Mouse (Mus musculus): Measurements from ENCODE around the gene Tnnc2. TPM values are rescaled to one million over a fixed set of nuclear protein-coding genes. Genes with fewer than 3 reads are reported as not detected.

Gene Tnnc2
- polyA plus RNA-seq, 1 experiment, result 0.96 TPM

DNA sequence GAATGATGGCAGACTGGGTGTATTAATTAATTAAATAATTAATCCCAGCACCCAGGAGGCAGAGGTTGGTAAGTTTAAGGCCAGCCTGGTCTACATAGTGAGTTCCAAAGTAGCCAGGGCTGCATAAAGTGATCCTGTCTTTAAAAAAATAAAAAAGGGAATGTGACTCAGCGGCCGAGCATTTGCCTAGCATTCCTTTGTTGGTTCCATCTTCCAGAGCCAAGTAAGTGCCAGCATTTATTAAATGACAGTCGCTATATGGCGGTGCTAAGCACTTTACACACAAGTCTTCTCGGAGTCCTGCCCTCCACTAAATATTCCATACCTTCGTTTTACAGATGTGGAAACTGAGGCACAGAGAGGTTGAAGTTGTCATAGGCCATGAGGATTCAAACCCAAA, 3.6 kb downstream of the Tnnc2 start:
- DNase-seq (ENCODE audit: extremely low spot score in 1 of 2, low spot score in 1 of 2), result no peak

DNA sequence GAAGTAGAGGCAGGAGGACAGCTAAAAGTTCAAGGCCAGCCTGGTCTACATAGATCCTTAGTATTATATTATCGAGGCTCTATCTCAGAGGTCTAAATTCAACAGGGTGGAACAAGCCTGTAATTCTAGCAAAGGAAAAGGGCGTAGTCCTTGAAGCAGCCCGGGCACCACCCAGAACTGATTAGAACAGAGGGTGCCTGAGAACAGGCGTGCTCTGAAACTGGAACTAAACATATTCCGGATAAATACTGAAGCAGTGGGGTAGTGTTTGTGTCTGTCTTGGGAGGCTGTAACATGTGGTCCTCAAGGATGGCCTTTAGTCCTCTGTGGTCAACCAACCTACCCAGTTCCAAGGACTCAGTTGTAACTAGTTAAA, 5.8 kb downstream of the Tnnc2 start:
- DNase-seq (ENCODE audit: extremely low spot score in 1 of 2, low spot score in 1 of 2), result no peak

DNA sequence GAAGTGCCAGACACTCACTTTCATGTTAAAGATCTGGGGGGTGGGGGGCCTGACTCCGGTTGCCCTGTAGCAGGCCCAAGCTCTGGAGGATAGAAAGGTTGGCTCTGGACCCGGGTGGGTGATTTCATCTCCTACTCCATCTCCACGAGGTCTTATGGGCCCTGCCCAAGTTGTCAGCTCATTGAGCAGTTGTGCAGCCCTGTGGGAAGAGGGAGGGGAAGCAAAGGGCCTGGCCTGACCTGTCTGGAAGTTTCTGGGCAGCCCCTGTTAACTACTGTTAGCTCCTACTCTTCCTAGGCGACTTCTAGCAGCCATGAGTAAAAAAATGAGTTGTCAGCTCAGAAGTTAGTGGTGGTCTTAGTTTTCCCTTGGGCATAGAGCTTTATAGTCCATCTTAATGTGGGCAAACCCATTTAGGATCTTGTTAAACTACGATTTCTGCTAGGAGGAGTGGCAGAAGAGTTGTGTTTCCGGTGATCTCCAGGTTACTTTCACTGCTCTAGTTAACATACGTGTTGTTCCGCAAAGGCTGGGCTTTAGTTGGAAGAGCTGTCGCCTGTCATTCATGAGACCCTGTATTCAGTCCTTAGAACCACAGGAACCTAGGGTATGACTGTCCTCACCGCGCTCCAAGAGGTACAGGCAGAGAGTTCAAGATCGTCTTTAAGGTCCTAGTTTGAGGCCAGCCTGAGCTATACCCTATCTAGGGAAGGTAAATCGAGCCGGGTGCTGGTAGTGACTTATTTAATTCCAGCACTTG, 6.4 kb downstream of the Tnnc2 start:
- no peak for DNase-seq (ENCODE audit: extremely low spot score in 1 of 2, low spot score in 1 of 2)

DNA sequence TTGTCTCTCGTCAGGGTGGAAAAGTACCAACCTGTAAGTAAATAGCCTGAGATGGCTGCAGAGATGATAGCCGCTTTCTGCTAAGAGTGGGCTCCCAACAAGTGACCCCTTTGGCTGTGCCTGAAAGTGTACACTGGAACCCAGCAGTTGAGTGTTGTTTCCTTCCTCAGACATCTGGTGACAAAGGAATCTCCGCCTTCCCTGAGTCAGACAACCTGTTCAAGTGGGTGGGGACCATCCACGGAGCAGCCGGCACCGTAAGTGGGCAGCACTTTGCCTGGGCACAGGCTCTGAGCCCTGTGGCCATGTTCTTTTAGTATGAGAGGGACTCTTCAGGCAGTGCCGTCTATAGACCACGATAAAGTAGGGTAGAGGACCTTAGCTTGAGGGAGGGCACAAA, 8.6 kb downstream of the Tnnc2 start:
- DNase-seq (ENCODE audit: extremely low spot score in 1 of 2, low spot score in 1 of 2), result no peak

DNA sequence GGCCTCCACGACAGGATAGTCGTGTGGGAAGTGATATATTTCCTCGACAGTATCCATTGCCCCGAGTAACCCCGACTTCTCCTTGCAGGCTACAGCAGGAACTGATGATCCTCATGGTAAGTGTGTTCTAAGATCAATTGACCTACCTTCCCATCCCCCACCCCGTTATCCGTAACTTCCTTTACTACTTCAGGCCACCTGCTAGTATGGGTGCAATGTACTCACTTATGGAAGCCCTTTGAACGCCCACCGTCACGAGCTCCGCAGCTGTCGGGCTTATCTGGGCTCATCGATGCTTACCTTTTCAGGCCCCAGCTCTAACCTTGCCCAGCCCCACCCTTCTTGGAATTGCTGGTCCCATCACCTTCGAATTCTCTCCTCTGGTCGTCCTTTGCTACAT, 9.5 kb downstream of the Tnnc2 start:
- no peak for DNase-seq (ENCODE audit: extremely low spot score in 1 of 2, low spot score in 1 of 2)

DNA sequence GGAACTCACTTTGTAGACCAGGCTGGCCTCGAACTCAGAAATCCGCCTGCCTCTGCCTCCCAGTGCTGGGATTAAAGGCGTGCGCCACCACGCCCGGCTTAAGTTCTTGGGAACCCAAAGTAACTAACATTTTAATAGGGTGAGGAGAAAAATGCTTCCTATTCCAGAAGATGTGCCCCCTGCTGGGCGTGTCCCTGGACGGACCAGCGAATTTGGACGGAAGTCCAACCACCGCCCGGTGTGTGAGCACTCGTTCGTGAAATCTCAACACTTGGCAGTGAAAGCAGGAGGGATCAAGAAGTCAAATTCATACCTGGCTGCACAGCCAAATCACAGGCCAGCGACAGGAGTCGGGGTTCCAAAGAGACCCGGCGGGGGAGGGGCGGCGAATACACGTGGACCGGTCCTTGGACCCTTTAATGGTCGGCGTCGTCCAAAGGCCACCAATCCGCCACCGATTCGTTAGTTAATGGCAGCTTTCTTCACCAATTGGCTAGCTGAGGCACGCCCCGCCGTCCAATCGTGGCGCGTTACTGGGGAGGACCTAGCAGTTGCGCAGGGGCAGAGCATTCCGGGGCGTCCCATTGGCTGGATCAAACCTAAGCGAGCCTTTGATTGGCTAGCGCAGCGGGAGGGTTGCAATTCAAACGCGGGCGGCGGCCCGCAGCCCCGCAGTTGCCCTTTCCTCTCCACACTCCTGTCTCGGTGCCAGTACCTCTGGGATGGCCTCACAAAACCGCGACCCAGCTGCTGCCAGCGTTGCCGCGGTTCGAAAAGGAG, 10.3 kb downstream of the Tnnc2 start, which contains the start of gene Ube2c:
Ube2c (plus strand) TSS at position 641 of the 780 bp plus-strand sequence.
- peak; percentile 96 to 99 for DNase-seq (ENCODE audit: extremely low spot score in 1 of 2, low spot score in 1 of 2)

DNA sequence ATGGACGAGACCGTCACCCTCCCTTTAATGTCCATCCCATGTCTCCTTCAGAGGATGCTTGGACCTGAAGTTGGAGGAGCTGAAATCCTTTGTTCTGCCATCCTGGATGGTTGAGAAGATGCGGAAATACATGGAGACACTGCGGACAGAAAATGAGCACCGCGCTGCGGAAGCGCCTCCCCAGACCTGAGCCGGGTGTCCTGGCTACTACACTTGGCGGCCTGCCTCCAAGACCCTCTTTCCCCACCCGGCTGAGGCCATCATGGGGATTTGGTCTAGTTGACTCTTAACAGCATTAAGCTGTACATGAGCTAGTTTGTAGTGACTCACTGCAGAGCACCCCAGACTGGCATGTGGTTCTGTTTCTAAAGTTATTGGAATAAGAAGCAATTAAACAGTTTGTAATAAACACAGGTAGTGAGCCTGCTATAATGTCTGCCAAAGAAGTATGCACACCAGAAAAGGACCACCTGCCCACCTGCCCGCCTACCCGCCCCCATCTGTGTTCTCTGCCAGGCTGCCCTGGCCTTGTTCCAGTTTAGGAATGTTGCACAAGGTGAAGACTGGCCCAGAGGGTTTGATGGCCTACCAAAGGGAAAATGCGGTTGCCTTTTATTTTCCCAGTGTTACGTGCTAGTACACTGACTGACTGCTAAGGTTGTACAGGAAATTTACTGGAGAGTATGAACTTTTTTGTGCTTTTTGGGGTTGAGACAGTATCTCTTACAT, 11.8 kb downstream of the Tnnc2 start:
- no peak for DNase-seq (ENCODE audit: extremely low spot score in 1 of 2, low spot score in 1 of 2)

DNA sequence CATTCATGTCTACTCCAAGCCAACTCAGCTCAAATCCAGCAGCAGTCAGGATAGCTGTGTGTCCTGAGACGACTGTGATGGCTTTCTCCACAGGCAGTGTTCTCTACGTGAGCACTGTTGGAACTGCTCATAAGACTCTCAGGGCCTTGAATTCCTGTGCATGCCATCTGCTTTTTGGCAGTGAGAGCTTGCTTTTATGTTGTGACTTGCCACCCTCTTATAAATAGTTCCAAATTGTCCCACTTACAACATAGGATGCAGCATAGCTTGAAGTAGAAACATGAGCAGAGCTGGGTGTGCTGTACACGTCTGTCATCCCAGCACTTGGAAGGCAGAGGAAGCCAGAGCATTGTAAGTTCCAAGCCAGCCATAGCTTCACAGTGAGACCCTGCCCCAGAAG, 13.9 kb downstream of the Tnnc2 start:
- DNase-seq (ENCODE audit: extremely low spot score in 1 of 2, low spot score in 1 of 2), result peak; percentile 59 to 60

DNA sequence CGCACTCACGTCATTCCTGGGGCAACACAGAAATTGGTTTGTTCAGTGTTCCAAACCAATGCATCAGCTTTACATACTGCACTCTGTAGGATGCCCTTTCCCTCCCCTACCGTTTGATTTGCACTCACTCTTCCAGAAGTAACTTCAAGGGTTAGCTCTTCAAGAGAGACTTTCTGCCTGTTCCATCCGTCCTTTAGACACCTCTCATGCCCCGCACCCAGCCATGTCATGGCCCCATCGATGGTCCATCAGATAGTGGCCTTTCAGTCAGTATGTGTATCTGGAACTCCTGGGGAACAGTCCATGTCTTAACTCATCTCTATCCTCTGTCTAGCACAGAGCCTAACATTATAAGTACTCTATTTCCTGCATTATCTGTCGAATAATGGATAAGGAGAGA, 17.2 kb downstream of the Tnnc2 start:
- DNase-seq (ENCODE audit: extremely low spot score in 1 of 2, low spot score in 1 of 2), result no peak

DNA sequence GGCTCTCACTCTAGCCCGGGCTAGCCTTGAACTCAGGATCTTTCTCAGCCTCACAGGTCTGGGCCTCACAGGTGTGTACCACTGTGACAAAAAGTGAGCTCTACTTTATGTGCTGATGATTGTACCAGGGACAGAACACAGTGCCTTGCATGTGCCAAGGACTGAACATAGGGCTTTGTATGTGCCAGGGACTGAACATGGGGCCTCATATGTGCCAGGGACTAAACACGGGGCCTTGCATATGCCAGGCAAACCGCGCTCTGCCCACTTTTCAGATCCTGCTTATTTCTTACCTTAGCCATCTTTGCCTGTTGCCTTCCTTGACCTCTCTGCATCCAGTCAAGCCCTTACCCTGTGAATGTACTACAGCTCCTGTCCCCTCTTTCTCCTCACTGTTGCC, 17.8 kb downstream of the Tnnc2 start:
- no peak for DNase-seq (ENCODE audit: extremely low spot score in 1 of 2, low spot score in 1 of 2)

DNA sequence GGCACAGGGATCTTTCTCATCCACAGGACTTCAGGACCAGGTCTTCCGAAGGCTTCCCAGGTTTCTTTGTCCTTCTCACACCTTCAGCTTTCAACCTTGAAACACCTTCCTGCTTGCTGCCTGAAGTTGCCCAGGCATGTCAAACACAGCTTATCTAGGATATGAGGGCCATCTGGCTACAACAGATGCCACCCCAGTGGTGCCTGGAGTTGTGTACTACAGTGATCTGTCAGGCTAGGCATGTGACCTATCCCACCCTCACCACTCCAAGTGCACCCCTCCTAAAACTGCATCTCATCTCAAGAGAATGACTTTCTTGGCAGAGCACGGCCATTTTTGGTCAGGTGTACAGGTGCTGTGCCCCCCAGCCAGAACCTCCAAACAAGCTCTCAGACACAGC, 18.3 kb downstream of the Tnnc2 start:
- DNase-seq (ENCODE audit: extremely low spot score in 1 of 2, low spot score in 1 of 2), result no peak

DNA sequence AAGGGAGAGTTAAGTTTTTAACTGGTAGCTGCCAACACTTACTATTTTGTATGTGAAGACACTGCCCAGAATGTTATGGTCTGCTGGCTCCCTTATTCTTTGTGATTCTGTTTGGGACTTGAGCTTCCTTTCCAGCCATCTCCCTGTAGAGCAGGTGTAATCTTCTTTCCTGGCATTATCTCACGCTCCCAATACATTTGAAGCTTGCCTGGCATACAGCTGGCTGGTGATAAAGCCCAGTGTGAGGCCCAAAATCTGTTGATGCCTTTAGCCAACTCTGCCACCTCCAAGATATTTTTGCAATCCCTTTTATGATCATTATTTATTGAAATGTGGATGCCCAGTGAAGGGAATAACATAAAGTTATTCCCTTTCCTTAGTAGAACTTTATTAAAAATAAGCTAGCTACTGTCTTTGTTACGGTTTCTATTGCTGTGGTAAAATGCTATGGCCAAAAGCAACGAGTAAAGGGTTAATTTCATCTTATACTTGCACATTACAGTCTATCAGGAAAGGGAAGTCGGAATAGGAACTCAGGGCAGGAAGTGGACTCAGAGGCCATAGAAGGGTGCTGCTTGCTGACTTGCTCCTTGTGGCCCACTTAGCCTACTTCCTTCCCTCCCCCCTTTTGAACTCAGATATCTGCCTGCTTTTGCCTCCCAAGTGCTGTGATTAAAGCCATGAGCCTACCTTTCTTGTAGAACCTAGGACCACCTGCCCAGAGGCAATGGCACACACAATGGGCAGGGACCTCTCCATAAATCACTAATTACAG, 19.5 kb downstream of the Tnnc2 start:
- no peak for DNase-seq (ENCODE audit: extremely low spot score in 1 of 2, low spot score in 1 of 2)

DNA sequence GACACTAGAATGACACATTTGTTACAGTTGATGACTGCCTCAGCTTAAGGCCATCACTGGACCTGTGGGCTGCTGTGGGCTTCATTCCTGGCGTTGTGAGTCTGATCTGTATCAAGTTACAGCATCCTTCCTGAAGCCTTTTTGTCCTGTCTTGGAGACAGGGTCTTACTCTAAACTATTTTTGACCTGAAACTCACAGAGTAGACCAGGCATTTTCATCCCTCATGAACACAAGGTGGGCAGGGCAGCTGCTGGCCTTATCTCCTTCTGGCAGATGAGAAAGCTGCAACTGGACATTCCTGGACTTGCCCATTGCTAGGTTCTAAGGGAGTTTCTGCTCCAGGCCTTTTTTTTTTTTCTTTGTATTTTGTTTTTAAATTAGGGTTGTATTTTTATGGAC, 21.1 kb downstream of the Tnnc2 start:
- DNase-seq (ENCODE audit: extremely low spot score in 1 of 2, low spot score in 1 of 2), result no peak

DNA sequence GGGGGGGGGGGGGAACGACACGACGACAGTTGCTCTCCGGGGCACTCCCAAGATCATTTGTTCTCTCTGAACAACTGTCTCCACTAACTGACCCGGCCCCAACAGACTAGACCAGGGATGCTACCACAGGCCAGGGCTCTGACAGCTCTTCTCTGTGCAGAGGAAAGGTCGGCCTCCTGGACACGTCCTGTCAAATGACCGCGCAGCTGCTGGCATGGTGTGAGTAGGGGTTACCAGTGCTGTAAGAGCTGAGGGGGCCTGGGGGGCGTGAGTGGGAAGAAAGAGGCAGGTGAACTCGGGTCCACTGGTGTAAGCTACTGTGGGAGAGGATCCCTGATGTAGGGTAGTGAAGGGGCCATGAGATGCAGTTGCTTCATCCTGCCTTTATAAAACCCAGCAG, 21.9 kb downstream of the Tnnc2 start:
- DNase-seq (ENCODE audit: extremely low spot score in 1 of 2, low spot score in 1 of 2), result no peak

DNA sequence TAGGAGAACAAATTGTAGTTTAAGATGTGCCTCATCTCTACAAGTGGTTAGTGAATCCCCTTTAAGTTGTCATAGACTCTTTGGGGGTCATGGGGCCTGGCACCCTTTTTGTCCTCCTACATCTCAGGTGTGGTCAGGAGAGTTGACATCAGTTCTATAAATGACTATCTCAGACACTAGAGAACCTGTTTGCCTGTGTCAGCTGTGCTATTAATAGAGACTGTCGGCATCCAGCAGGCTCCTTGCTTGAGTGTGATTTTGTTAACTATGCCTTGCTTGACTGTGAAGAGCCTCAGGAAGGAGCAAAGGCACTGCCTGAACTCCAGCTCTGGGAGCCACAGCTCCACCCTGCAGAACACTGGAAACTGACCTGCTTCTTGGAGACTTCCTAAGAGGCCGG, 25.0 kb downstream of the Tnnc2 start:
- DNase-seq (ENCODE audit: extremely low spot score in 1 of 2, low spot score in 1 of 2), result no peak

DNA sequence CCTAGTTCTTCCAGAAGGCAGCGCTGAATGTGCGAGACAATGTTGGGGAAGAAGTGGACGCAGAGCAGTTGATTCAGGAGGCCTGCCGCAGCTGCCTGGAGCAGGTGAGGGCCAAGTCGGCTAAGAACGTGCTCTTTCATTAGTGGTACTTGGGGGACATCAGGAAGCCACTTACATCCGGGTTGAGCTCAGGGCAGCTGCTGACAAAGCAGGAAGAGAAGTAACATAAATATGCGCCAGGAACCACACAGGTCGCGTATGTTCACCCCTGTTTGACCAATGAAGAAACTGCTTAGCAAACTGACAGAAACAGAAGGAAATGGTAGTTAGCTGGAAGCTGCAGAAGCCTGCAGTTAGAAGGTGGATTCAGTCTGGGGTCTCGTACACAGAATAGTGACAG, 25.7 kb downstream of the Tnnc2 start:
- DNase-seq (ENCODE audit: extremely low spot score in 1 of 2, low spot score in 1 of 2), result no peak

DNA sequence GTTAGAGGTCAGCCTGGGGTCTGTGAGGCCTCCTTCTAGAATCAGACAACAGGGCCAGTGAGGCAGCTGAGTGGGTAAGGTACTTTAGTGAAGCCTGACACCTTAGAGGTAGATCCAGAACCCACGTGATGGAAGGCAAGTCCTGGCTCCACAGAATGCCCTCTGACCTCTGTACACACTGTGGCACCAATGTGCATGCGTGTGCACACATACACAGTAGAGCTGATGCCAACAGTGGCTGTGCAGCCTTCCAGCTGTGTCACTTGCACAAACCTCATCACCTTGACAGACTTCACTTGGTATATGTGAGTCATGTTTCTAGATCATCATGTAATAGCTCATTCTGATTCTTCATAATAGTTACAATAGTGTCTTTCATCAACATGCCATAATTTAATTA, 27.3 kb downstream of the Tnnc2 start:
- no peak for DNase-seq (ENCODE audit: extremely low spot score in 1 of 2, low spot score in 1 of 2)

DNA sequence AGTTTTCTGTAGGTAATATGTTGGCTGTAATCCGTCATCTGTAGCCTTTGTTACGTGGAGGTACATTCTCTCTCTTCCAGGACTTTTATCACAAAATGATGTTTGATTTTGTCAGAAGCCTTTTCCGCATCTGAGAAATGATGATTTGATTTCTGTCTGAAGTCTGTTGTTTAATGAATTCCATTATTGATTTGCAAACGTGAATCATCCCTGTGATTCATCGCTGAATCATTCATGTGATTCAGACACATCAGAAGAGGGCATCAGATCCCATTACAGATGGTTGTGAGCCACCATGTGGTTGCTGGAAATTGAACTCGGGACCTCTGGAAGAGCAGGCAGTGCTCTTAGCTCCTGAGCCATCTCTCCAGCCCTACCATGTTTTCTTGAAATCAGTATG, 30.8 kb downstream of the Tnnc2 start:
- DNase-seq (ENCODE audit: extremely low spot score in 1 of 2, low spot score in 1 of 2), result no peak

DNA sequence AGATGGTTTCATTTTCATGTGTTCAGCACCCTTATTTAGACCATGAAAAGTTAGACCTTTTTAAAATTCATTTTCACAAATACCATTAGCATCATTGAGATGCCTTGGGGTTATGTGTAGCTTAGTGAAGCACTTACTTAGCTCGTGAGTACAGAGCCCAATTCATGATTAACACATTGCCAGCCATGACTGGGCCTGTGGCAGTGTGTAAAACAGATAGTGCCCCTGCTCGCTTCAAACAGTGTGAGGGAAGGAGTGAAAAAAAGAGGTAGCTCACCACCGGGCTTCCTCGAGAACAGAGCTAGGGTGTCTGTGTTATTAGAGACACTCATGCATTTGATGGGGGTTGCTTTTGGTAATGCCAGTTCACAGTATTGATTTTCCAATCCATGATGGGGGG, 31.6 kb downstream of the Tnnc2 start:
- no peak for DNase-seq (ENCODE audit: extremely low spot score in 1 of 2, low spot score in 1 of 2)

DNA sequence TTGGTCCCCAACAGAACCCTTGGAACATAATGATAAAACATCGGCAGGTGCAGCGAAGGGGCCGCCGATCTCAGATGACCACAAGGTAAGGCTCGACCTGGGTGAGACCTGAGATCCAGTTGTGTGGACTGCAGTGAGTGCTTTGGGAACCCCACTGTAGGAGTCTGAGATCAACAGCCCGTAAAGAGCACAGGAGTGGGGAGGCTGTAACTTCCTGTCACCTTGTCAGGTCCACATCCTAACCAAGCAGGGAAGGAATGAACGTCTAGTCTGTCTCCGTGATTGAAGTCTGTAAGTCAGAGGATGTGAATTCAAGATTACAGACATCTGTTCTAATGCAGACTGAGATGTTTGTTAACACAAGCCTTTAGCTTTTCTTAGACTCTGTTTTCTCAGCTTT, 33.1 kb downstream of the Tnnc2 start:
- no peak for DNase-seq (ENCODE audit: extremely low spot score in 1 of 2, low spot score in 1 of 2)
